Mouse (Mus musculus): Measurements from ENCODE around the gene Wdr1.
"Not testable (repeated sequence)": the region's sequence is repeated elsewhere in the genome, so short reads cannot be mapped to it uniquely, and the experiment has no call there.

The Wdr1 gene

DNA sequence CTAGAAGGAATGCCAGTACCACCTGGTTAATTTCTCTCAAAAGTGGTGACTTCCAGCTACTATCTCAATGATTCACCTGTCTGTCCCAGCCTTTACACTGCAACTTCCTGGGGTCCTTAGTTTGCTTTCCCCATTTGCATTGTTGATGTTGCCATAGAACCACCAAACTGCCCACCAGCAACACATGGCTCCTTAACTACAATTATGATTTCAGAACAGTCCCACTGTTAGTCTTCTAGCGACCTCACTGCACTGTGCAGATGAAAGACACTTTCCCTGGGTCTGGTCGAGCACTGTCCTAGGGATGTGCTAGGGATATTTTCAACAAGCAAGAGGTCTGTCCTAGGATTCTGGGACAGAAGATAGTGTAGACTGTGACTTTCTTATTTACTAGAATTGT is at the start of gene Wdr1:
Wdr1 (minus strand) TSS at position 101 of the 400 bp plus-strand sequence.
- no peak for DNase-seq (ENCODE audit: low spot score)

- no peak for DNase-seq (ENCODE audit: low spot score)
Observed at GRCm38 (mm10) chr5:38611118-38611517, 48.1 kb upstream of the Wdr1 start.

- not testable (repeated sequence) for DNase-seq (ENCODE audit: low spot score)
Observed at GRCm38 (mm10) chr5:38608219-38608618, 45.2 kb upstream of the Wdr1 start.

GRCm38 (mm10) chr5:38598647-38599304 is 35.8 kb upstream of the Wdr1 start:
- DNase-seq (ENCODE audit: low spot score) = no peak

DNA sequence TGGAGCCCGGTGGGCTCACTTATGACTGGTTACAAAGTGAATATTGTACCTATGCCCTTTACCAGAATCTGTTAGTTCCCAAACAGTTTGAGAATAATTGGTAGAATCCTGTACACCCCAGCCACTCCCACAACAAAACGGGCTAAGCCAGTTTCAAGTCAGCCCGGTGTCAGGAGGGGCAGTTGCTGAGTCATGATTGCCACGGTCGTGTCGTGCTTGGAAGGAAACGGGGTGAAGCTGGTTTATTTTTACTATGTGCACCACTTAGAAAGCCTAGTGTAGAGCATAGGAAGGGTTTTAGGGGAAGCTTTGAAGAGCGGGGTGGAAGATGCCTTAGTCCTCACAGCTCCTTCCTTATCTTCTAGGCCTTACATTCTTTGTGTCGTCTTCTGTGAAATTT is 25.9 kb upstream of the Wdr1 start:
- DNase-seq (ENCODE audit: low spot score) = peak; percentile 82

GRCm38 (mm10) chr5:38585450-38585849 is 22.4 kb upstream of the Wdr1 start:
- DNase-seq (ENCODE audit: low spot score) = no peak

GRCm38 (mm10) chr5:38583026-38583425 is 20.0 kb upstream of the Wdr1 start:
- no peak for DNase-seq (ENCODE audit: low spot score)

DNA sequence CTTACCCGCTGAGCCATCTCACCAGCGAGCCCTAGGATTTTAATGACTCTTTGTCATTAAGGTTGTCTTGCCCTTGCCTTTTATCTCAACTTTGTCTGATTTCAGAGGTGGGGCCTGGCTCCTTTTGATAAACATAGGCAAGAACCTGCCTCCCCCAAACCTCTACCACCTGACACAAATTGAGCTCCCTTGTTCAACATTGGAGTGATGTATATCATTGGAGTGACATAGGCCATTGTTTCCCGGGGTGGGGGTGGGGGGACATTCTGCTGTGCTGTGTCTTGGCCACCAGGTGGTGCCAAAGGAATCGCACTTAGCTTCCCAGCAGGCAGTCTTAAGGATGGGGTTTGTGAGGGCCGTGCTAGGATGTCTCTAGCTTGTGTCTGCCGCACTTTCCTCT is 17.7 kb upstream of the Wdr1 start:
- DNase-seq (ENCODE audit: low spot score) = peak; percentile 26

DNA sequence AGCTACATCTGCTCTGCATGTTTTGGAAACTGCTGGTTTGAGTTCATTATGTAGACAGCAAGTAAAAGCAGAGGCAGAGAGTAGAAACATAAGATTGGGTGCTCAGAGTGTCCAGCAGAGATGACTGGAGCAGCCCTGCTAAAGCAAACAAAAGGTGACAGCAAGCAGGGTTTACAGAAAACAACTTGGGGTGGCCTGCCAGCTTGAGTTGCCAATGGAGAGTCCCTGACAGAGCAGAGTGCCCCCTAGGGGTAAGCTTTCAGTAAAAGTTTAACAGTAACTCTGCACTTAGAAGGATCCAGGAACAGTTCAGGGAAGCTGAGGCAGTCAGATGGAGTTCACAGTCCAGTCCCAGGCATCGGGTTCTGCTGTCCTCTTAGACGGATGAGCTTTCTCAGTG is 7.9 kb upstream of the Wdr1 start:
- DNase-seq (ENCODE audit: low spot score) = no peak

- DNase-seq (ENCODE audit: low spot score) = no peak
Observed at GRCm38 (mm10) chr5:38568652-38569051, 5.6 kb upstream of the Wdr1 start.

DNA sequence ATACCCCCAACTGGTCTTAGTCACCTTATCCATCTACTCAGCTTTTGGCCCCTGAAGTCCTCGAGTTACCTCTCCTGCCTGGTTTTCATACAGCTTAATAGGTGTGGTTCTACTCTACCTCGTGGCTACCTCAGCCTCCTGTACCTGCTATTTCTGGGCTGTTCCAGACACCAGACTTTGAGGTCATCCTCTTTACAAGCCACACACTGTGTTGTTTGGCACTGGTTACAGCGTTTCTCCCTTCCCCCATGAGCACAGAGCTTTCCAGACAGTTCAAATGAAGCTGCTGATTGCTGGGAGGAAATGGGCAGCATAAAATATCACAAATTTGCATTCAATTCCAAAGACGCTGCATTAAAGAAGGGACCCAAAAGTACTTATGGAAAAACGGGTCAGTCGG is 1.8 kb upstream of the Wdr1 start:
- no peak for DNase-seq (ENCODE audit: low spot score)

DNA sequence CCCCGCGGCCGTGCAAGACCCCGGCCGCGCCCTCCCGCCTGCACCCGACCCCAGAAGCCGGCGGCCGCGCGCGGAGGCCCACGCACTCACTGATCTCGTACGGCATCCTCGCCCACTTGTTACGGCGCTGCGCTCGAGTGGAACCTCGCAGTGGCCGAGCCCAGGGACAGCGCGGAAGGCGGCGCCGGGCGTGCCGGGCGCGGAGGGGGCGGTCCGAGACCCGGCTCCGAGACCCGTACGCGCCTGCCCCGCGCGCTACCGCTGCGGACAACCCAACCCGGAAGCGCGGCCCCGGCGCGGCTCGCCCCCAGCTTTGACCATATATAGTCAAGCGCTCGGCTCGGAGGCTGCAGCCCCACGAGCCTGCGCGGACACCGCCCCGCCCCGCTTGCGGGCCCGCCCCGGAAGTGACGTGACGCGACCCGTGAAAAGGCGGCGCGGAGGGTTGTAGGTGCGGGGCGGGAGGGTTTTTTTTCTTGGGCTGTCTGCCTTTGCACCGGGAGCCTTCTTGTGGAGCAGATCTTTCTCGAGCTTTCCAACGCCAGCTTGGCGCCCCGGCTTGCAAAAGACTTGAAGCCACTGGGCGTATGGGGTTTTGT is 1.5 kb downstream of the Wdr1 start:
- peak; percentile 99 for DNase-seq (ENCODE audit: low spot score)

DNA sequence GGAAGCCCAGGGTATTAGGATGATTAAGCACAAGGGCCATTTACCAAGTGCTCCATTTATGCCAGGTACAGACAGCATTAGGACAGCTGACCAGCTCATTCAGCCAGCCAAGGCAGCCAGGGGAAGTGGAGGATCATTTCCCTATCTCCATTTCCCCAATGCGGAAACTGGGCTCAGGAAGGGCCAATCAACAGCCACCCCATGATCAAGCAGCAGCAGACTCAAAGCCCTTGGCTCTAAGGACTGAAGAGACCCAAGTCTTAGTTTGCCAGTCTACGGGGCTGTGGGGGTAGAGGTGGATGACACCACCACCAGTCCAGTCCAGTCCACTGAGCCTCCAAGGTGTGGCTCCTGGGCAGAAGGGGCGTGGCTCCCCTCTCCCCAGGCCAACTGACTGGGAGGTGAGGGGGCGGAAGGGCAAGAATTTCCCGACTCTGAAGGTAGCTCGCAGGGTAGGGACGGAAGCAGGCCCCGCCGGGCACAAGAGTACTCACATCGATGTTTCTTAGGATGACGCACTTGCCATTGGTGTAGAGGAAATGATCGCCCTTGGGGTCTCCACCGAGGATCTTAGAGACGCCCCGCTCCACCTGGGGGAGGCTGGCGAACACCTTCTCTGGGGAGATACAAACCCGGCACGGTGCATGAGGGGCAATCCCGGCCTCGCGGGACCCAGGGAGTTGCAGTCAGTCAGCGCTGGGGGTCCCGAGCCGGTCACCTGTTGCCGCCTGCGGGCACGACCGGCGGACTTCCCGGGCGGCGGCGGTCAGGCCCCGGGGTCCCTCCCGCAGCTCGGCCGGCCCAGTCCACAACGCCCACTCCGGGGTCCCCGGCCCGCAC is 2.2 kb downstream of the Wdr1 start:
- peak; percentile 64 for DNase-seq (ENCODE audit: low spot score)

GRCm38 (mm10) chr5:38558831-38559230 is 4.2 kb downstream of the Wdr1 start:
- DNase-seq (ENCODE audit: low spot score) = no peak

GRCm38 (mm10) chr5:38557811-38558210 is 5.2 kb downstream of the Wdr1 start:
- no peak for DNase-seq (ENCODE audit: low spot score)

DNA sequence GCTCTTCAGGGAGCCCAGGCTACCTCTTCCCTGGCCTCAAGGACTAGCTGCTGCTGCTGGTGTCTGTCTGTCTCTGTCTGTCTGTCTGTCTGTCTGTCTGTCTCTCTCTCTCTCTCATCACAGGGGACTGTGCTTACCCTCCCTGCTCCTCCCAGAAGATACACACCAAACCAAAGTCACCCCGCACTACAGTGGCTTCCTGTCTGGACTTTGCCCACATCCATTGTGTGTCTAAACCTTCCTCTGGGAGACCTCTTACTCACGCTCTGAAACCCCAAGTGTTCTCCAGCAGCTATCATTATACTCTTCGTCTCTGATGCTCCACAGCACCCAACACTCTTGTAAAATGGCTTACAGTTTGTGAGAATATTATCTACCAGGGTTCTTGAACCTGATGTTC is 6.6 kb downstream of the Wdr1 start:
- DNase-seq (ENCODE audit: low spot score) = no peak

- DNase-seq (ENCODE audit: low spot score) = peak; percentile 23
Observed at GRCm38 (mm10) chr5:38553953-38554352, 9.1 kb downstream of the Wdr1 start.

- no peak for DNase-seq (ENCODE audit: low spot score)
Observed at GRCm38 (mm10) chr5:38553491-38553890, 9.5 kb downstream of the Wdr1 start.

DNA sequence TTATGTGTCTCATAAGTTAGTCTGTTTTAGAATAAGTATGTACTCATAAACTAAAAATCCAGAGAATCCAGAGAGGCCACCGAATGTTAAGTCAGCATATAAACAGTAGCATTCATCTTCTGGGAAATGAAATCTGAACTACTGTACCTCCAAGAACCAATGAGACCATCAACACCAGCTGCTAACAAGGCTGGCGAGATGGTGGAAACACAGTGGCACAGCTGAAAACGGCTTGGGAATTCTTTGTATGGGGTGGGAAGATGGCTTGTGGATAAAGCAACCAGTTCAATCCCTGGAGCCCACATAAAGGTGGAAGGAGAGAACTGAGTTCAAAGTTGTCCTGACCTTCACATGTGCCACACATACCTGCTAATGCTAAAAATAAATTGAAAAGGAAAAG is 10.4 kb downstream of the Wdr1 start:
- no peak for DNase-seq (ENCODE audit: low spot score)

DNA sequence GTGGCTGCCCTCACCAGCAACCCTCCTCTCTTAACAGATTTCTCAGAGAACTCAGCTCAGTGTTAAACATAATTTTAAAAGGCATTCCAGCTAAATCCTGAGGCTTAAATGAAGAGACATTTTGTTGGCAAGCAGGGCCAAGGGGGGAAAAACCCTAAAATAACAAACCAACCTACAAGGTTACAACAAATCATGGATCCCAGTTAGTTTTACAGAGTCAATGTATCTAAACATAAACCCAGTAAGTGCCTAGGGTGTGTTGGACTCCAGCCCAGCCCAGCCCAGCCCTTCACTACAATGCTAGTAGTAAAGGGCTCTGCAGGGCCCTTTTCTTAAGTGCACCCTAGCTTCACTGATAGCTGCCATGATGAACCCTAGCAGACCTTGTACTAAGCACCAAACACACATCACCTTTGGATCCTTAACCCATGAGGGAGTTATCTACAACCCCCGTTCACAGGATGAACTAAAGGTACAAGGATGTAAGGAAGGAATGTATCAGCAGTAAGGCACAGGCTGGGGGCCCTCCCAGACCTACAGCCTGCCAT is 12.7 kb downstream of the Wdr1 start:
- DNase-seq (ENCODE audit: low spot score) = no peak

GRCm38 (mm10) chr5:38549461-38549909 is 13.5 kb downstream of the Wdr1 start:
- DNase-seq (ENCODE audit: low spot score) = no peak

GRCm38 (mm10) chr5:38547375-38547774 is 15.6 kb downstream of the Wdr1 start:
- no peak for DNase-seq (ENCODE audit: low spot score)
